Mouse (Mus musculus) heart, embryonic 13.5 days (tissue): ENCODE measurements at regions not wholly inside any gene's neighbourhood (a gene's known extent, or its start where the extent isn't known, plus 50 kb on each side); places are given as distances from the start of the nearest gene placed in this dataset.
"Not testable (repeated sequence)": the region's sequence is repeated elsewhere in the genome, so short reads cannot be mapped to it uniquely, and the experiment has no call there.

Source experiments
- ATAC-seq: fragments of 200-750 bp; cut with Nextera tagmentation; 2 replicates; pipeline ENCODE4 v1.8.0; 2017; ENCODE audit warnings: moderate TSS enrichment; ENCODE audit not compliant: insufficient number of reproducible peaks, low FRiP score, low TSS enrichment; ENCODE audit errors: extremely low read depth
- H3K27ac ChIP-seq: fragments of 300-500 bp; sonication (generic); replicated peaks from 2 replicates; pipeline ENCODE4 v1.5.1; 2015; ENCODE audit warnings: moderate library complexity, mild to moderate bottlenecking, inconsistent platforms
- H3K27me3 ChIP-seq: fragments of 300-500 bp; sonication (generic); replicated peaks from 2 replicates; pipeline ENCODE4 v1.6.1; 2015; ENCODE audit warnings: mild to moderate bottlenecking, inconsistent platforms
- H3K36me3 ChIP-seq: fragments of 300-500 bp; sonication (generic); 2 replicates; pipeline ENCODE4 v1.6.1; 2015; ENCODE audit warnings: mild to moderate bottlenecking, inconsistent platforms
- H3K4me1 ChIP-seq: fragments of 300-500 bp; sonication (generic); 2 replicates; pipeline ENCODE4 v1.6.1; 2015; ENCODE audit warnings: inconsistent platforms
- H3K4me2 ChIP-seq: fragments of 300-500 bp; sonication (generic); 2 replicates; pipeline ENCODE4 v1.6.1; 2015; ENCODE audit warnings: inconsistent platforms, mild to moderate bottlenecking, moderate library complexity
- H3K4me3 ChIP-seq: fragments of 300-500 bp; sonication (generic); 2 replicates; pipeline ENCODE4 v1.5.1; 2015; ENCODE audit warnings: moderate library complexity, mild to moderate bottlenecking, inconsistent platforms
- H3K9ac ChIP-seq: fragments of 300-500 bp; sonication (generic); 2 replicates; pipeline ENCODE4 v1.6.1; 2015; ENCODE audit warnings: inconsistent platforms, mild to moderate bottlenecking, moderate library complexity
- H3K9me3 ChIP-seq: fragments of 300-500 bp; sonication (generic); 2 replicates; pipeline ENCODE4 v1.6.1; 2016; ENCODE audit warnings: inconsistent platforms
- WGBS: fragments of 180-500 bp; shearing (Covaris S2); methylation state at CpG from one replicate; pipeline ENCODE4 v1.1.7; 2015; ENCODE audit warnings: mixed read lengths; 5-methylcytosine and 5-hydroxymethylcytosine counted together

DNA sequence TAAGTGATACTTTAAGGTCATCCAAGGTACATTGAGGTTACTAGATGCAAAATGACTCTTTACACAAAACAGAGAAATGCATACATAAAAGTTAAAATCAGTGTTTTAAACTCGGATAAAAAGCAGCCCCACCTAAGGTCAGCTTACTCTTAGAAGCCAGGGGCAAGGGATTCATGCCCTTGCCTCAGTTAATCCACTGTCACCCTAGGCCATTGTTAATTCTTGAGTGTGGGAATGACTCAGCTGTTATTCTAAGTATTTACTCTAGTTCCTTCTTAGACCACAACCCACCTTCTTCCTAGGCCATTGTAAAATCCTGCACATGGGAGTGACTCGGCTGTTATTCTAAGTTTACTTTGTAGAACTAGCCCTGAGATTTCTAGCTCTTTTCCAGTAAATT lies 64.1 kb upstream of the Ces1h start:
- 62% methylated on average over 2 of the region's 2 CpGs for WGBS
- not testable (repeated sequence) for H3K27me3 ChIP-seq, H3K9me3 ChIP-seq, H3K4me1 ChIP-seq, H3K4me2 ChIP-seq, H3K4me3 ChIP-seq, H3K36me3 ChIP-seq, H3K27ac ChIP-seq, ATAC-seq, H3K9ac ChIP-seq

GRCm38 (mm10) chr8:93441936-93442335 lies 62.4 kb upstream of the Ces1h start:
- Histone ChIP-seq H3K4me1 (no peaks in the 10 kb centered on the region), H3K36me3 (no peaks in the 10 kb centered on the region)
- WGBS: 69% methylated on average over 3 of the region's 3 CpGs

GRCm38 (mm10) chr8:93436586-93436985 lies 57.1 kb upstream of the Ces1h start:
- ATAC-seq, H3K4me1 ChIP-seq, H3K36me3 ChIP-seq, H3K27ac ChIP-seq, H3K9me3 ChIP-seq, H3K4me2 ChIP-seq, H3K4me3 ChIP-seq, H3K27me3 ChIP-seq, H3K9ac ChIP-seq: not testable (repeated sequence)
- 66% methylated on average over 12 of the region's 12 CpGs for WGBS

More at GRCm38 (mm10) chr8:93441936-93442335, 62.4 kb upstream of the Ces1h start:
- no peak overlapping the region for H3K4me3 ChIP-seq
- no peak overlapping the region for H3K27ac ChIP-seq
- no peak overlapping the region for H3K9ac ChIP-seq
- H3K9me3 ChIP-seq: no peaks in the 10 kb centered on the region
- ATAC-seq: no peak
- H3K27me3 ChIP-seq: no peaks in the 10 kb centered on the region
- no peak overlapping the region for H3K4me2 ChIP-seq

GRCm38 (mm10) chr8:93430637-93431036 lies 51.1 kb upstream of the Ces1h start:
- no peak for ATAC-seq
- WGBS: 6% methylated on average over 3 of the region's 3 CpGs
- Histone ChIP-seq H3K27ac (no peak overlapping the region), H3K9ac (0 out of 2 replicates have a peak overlapping the region, but pooled peaks have one; percentile 47), H3K4me2 (no peak overlapping the region), H3K9me3 (no peaks in the 10 kb centered on the region), H3K36me3 (no peaks in the 10 kb centered on the region), H3K27me3 (no peaks in the 10 kb centered on the region), H3K4me1 (no peaks in the 10 kb centered on the region), H3K4me3 (no peak overlapping the region)
